Mouse (Mus musculus) urinary bladder, postnatal 36 days (tissue): ENCODE measurements around the gene Svip.

Experiments used
- DNase-seq, 2 experiments: peaks; one replicate each; pipeline ENCODE4 v3.0.0; 2022; ENCODE audit warnings: low spot score in 2 of 2, mixed read lengths in 1 of 2

The Svip gene

DNA sequence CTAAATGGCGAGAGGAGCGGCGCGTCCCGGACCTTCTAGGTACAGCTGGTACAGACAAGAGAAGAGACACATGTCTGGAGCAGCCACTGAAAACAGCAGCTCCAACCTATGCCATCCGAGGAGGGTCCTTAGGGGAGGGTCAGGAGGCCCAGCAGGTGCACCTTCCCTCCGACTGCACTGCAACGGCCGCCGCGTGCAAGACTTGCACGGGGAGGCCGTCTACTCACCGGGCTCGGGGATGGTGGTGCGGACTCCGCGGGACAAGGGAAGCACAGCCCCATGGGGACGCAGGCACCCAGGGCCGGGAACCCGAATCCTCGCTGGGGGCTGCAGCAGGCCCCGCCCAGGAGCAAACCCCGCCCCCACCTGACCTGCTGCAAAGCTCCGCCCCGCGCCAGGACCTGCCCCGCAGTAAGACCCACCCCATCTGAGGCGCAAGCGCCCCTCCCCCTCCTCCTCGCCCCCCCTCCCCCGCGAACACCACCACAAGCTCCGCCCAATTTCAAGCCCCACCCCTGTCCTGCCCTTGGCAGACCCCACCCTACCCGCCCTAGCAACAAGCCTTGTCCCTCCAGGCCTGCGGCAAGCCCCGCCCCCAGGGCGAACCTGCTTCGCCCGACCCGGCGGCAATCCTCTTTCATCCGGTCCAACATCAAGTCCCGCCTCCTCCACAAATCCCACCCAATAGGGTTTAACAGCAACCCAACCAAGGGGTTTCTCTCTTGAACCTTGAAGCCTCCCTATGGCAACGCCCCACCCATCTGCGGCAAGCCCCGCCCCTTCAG is at the start of gene Svip:
Svip (minus strand) TSS at position 508 of the 785 bp plus-strand sequence.
- peak; percentile 84 to 89 for DNase-seq

DNA sequence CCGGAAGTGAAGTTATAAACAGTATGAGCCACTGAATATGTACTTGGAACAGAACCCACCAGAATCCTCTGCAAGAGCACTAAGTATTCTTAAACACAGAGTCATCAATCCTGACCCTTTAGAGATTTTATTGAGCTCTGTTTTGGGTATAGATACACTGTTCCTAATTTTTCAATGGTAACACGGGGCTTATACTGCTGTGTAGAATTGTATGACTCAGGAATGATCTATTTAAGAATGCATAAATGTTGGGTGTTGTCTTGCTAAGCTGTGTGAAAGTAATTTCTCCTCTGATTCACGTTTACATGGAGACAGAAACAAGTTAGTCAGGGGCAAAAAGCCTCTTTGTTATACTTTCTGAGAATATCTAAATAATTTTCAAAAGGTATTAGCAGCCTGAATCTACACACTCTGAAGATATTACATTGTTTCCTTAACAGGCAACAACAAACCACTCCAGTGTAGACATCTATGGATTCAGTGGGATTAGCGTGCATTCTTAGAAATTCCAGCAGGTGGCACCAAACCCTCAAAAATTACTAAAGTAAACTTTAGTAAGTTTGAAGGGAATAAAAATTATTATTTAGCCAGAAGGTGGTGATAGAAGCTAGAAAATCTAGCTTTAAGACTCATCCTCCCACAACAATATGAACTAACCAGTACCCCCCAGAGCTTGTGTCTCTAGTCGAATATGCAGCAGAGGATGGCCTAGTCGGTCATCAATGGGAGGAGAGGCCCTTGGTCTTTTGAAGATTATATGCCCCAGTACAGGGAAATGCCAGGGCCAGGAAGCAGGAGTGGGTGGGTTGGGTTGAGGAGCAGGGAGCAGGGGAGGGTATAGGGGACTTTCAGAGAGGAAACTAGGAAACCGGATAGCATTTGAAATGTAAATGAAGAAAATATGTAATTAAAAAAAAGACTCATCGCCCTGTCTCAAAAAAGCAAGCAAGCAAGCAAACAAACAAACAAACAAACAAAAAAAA is 32.1 kb upstream of the Svip start:
- DNase-seq: peak; percentile 2 to 7

DNA sequence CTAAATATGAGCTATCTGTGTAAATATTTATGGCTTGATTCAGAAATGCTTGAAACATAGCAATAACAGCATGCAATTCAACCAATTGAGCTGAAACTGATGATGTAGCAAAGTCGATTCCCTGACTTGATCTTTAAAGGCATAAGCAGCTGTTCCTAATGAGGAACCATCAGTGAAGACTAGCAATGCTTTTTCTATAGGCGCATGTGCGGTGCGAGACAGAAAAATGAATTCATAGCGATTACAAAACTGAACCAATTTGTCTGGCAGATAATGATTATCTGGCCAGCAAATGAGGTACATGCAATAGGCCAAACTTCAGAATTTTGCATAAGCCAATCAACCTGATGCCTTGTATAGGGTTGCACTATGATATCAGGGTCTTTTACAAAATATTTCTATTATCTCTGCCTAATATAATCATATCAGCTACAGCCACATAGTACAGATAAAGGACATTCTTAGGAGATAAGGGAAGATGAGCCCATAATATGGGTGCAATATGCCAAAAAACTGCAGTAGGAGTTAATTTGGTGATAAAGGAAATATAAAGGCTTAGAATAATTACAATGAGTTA is 18.3 kb upstream of the Svip start:
- no peak for DNase-seq

DNA sequence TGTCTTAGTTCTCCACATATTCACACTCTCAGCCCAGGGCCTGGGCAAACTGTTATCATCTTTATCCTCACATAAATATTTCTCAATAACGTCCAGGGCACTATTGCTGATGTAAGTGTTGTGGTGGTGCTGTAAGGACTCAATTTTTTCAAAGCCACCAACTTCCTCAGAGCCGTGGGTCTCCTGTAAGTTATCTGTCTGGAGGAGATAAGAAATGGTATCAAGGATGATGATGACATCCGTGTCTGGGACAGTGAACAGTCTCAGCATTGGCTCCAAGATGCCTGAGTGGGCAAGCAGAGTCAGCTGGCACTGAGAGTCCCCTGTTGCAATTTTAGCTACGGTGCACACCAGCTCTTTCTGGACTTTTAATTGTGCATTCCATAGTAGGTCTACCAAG is 16.2 kb upstream of the Svip start:
- DNase-seq: no peak

DNA sequence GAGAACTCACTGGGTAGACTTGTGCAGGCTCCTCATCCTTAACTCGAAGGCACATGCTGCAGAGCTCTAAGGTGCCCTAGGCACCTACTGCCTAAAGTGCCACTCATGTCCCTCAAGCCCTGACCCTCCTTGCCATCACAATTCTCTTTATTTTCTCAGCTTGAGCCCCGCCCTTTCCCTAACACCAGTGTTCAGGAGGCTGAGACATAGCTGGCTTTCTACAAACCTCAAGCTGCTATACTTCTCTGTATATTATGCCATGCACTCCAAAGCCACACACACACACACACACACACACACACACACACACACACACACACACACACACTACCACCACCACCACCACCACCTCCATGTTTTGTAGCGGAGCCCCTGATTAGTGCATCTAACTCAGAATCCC is 9.8 kb upstream of the Svip start, which contains the start of gene 1700015G11Rik:
1700015G11Rik (minus strand) TSS at position 101 of the 400 bp plus-strand sequence.
- DNase-seq: no peak

DNA sequence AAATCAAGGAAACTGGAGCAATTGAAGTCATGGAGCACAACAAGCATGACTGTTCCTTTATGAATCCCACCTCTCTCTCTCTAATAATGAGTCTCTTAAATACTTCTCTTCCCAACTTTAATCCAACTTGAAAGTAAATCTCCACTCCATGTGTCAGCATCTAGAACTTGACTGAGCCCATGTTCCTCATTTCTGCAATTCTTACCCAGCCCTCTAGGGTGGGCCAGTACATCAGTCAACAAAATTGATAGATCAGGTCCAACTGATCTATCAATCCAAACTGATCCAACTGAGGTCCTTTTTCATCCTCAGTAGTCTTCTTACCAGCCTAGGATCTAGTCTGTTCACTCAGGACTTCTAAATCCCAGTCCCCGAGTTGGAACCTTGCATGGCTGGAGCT is 9.4 kb upstream of the Svip start:
- DNase-seq: no peak

DNA sequence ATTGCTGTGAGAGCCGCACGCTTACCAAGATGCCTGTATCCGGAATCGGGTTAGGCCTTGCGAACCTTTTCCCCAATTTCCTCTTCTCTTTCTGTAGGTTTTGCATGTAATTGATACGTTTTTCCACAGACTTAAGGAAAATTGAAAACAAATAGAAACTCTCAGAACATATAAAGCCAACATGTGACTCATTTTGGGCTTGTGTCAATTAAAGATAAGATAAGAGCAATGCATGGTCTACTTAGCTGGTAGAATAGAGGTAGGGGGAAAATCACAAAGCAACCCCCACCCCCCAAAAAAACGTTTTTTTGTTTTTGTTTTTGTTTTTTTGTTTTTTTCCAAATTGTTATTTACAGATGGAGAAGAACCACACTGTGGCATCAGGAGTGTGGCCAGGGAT is 7.6 kb upstream of the Svip start:
- DNase-seq: no peak

DNA sequence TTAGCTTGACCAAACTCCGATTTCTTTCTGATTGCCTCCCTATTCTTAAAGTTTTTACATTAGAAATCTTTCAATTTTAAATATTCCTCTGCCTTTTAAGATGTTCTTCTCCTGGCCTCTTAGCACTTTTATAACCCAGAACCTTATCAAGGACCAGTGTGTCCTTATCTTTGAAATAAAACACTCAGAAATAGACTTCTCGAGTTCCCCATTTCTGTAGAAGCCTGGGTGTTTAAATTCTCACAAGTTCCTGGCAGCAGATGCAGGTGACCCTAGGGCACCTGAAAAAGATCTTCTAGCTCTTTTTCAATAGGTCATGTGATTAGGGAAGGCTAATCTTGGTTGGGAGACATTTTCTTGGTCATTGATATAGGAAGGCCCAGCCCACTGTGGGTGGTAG is 1.3 kb upstream of the Svip start:
- no peak for DNase-seq

DNA sequence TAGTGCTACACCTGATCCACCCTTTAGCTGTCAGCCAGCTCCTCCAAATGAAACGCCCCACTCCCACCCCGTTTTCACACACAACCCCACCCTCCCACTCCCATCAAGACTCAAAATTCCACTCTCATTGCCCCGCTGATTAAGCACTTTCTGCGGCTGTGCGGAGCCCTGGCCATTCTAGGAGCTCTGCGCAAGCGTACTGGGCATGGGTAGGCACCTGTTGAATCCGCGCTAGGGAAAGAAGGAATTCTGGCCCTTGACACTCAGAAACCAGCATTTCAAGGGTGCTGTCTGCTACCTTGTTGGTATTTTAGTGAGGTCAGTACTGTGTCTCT is 445 bp upstream of the Svip start:
- no peak for DNase-seq

DNA sequence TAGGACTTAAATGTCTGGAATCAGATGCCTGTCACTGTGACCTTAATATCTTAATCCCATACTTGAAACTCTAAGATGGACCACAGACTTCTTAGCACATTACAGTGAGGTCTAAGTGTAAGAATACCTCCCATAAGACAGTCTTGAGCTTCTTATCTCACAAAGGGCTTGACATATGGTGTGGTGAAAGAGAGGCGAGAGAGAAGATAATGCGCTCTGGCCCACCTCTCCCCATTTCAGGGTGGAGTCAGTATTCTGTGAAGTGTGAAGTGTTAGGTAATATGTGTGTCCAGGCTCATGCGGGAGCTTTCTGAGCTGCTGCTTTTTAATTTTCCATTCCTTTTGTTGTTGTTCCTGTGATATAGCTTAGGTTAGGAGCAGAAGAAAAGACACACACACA is 14.8 kb downstream of the Svip start:
- DNase-seq: no peak

DNA sequence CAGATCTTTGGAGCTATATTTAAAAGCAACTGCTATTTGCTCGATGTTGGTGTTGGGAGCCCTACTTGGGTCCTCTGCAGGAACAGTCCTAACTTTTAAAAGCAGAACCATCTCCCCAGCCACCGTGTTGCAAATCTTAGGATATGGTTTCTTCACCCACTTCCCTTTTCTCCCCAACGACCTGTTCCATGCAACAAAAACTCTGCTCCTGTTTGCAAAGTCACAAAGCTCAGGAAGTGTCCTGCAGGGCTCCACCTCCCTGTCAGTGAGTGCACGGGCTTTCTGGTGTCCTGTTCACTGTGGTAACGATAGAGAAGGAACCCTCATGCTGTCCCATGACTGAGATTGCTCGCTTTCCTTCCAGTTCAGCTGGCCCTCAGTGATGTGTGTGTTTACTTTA is 18.9 kb downstream of the Svip start:
- DNase-seq: no peak

DNA sequence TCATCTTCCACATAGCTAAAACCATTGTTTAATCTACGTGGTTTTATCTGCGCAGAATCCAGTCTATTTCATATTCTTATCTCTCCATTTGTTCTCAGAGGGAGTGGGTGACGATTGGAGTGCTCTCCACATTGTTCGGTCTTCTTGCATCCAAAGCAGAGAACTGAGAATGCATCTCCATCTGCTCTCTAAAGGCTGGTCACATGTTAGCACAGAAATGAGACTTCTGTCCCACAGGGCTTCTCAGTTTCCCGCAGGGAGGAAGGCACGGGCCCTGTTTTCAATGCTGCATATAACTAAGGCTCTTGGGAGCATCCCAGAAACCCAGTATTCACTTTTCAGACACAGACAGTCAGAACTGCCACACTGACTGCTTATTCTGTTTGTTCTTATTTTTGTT is 20.1 kb downstream of the Svip start:
- no peak for DNase-seq

DNA sequence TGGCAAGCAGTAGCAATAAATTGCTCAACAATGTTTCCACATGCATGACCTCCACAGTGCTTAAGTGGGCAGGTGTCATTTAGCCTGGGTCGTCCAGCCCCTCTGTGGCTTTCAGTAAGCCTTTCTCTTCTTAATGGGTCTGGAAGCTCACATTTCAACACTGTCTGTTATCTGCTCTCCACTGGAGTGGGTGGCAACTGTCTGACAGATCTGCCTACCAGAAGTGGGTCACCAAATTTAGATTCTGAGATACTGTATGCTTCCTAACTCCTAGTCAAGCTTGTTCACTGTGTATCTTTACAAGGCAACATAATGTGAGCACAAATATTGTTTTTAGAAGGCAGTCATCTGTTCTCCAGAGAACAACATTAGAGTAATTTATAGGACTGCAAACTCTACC is 23.5 kb downstream of the Svip start:
- DNase-seq: no peak

DNA sequence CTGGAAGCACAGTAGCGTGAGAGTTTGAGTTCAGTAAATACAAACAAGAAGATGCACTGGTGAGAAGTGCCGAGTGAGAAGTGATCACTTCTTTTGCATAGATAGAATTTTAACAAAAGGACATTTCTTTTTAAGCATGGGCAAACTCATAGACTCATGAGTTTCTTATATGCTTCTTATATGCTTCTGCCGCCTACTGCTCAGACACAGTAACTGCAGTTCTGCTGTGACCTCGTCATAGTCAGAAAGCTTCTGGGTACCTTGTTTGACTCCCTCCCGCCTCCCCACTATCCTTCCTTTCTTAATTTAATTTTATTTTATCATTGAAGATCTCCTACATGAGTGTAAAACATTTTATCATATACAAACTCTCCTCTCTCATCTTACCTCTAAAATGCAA is 26.5 kb downstream of the Svip start:
- no peak for DNase-seq

DNA sequence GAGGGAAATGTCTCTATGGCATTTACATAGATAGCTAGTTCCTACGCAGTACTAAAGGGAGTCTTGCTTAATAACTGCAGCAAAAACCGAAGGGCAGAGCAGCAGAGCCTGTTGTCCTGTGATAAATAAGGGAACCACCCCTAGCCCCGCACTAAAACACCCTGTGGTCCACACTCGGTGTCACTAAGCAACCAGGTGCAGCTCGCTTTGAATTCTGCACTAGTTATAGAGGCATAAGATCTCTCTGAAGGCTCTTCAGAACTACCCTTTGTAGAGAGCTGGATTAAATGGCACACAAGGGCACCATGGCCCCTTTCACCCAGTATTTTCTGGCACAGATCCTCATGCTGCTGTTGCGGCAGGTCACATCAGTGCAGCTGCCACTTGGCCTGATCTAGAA is 30.6 kb downstream of the Svip start:
- peak in 1 of 2 experiments; percentile 3 for DNase-seq

DNA sequence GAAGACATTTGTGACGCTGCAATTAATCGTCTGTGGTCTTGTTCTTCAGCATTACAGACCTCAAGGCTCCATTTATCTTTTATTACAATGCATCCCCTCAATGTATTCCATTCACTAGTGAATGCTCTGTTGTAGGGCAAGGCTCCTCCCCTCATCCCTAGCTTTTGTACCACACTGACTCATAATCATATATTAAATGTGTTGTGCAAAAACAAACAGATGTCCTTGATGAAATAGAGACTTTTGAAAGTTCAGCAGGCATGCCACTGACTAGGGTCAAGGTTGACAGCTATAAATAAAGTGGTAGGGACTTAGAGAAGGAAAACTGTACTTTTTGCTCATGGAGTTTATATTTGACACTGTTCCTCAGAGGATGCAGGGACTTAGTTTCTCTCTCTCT is 32.3 kb downstream of the Svip start:
- DNase-seq: no peak

DNA sequence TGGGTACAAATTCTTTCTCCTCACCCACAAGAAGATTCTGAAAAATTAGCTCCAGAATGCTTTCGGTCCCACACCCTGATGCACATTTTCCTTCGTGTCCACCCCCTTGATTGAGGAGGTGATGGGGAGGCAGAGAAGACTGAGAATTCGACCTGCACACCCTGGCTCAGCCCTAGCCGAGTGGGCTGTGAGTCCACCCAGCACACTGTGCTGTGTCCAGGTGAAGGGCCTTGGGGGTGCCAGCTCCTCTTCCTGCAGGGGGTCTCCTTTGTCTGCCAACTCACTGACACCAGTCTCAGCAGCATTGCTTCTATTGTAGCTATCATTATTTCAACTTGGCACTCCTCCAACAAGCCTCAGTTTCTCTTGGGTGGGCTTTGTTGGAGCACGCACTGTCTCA is 32.7 kb downstream of the Svip start:
- DNase-seq: no peak

DNA sequence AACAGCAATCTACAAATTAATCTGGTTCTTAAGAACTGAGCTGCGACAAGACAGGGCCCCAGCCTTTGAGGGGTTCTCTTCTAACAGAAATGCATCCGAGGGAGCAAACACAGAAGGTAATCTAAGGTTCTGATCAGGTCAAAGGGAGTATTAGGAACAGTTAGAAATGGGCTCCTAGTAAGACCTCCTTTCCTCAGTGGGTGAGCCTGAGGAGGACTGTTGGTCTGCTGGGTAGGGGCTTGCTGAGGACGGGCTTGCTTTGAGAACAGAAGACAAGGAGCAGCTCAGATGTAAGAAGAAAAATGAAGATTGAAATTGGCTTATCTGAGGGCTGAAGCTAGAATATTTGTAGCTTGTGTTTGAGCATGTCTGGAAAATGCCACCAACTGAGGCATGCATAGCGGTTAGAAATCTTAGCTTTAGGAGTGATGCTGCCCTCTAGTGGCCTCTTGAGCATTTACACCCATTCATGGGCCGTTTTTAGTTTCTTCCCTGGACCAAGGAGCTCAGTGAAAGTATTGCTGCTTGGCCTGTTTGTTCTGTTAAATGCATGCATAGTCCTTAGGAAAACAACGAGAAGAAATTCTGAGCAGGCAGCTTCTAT is 33.5 kb downstream of the Svip start:
- peak in 1 of 2 experiments; percentile 3 for DNase-seq

DNA sequence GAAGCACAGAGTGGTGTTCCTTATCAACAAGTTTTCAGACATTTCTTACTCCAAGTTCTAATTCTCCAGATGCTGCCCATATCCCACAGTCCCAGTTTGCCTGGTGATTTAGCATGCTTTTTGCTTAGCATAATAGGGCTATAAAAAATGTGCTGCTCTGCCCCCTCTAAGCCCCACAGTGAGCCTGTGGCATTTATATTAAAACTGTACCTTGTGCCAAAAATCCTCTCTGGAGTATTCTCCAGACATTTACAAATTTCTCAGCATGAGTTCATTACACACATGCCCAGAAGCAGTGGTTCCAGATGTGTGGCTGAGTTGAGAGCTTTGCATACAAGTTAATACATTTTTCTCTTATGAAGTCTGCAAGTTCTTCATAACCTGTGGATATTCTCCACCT is 36.4 kb downstream of the Svip start:
- no peak for DNase-seq

DNA sequence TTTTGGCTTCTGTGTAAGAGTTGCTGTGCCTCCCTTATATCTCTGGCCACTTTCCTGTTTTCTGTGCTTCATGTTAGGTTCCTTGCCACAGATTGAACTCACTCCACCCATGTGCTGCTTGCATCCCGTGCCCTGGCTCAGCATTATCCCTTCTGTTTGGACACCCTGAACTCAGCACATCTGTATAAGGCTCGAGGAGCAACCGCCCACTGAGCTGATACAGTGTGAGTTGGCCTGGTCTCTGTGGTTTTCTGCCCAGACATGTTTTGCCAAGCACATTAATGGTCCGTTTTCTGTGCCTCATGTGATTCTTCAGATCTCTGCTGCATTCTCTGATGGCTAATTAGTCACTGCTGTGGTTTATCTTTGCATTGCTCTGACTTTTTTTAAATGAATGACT is 38.2 kb downstream of the Svip start:
- no peak for DNase-seq

DNA sequence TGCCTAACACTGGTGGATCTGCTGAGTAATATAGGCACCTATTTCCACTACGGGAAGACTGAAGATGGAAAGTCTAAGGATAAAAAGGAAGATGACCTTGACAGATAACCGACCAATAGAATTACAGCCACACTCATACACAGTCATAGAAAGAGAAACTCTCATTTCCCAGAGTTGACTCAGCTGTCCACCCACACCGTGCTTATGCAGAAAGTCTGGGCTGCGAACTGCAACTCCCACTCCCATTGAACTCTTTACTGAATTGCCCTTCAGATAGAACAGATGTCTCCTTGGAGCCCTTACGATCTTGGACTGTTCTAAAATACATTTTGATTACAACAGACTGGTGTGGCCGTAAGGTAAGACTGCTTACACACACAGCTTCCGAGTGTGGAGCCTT is 41.1 kb downstream of the Svip start:
- no peak for DNase-seq
